Comparison of ENCODE assay signal across 18 mouse cellular contexts in genomic region chr6:119307867-119308413, GRCm38 (mm10). TPM values are rescaled to one million over a fixed set of nuclear protein-coding genes. Genes with fewer than 3 reads are reported as not detected.
"Had no signal": no experiment of that assay in that cellular context is flagged by ENCODE, and none has a peak within 500 bp of the region (broad histone marks: within the 10 kb centered on the region; RNA-seq: fewer than 3 reads in every experiment).

No protein-coding gene starts in this region.

- H3K9me3 ChIP-seq: limb, embryonic 10.5 days; liver, embryonic 15.5 days; midbrain, embryonic 10.5 days; neural tube, embryonic 12.5 days had no signal

- H3K4me1 ChIP-seq: liver, embryonic 15.5 days; neural tube, embryonic 12.5 days had no signal

- H3K9ac ChIP-seq: liver, embryonic 15.5 days; neural tube, embryonic 12.5 days had no signal

- H3K27ac ChIP-seq: layer of hippocampus, adult 2 months; limb, embryonic 10.5 days; liver, embryonic 15.5 days; midbrain, embryonic 10.5 days; neural tube, embryonic 12.5 days had no signal

- DNase-seq: kidney, adult 11 months; kidney, postnatal 10 days; kidney, postnatal 4 days; lung, adult 2 months; lung, postnatal 36 days; right cerebral cortex, postnatal 25 days; thymus, adult 18-20 months; thymus, postnatal 14 days had no signal

- H3K36me3 ChIP-seq: limb, embryonic 10.5 days; liver, embryonic 15.5 days; midbrain, embryonic 10.5 days; neural tube, embryonic 12.5 days had no signal

- ATAC-seq: lung, postnatal 0 days had no signal

- H3K4me2 ChIP-seq: liver, embryonic 11.5 days; liver, embryonic 15.5 days; neural tube, embryonic 12.5 days had no signal

- H3K27me3 ChIP-seq: liver, embryonic 15.5 days; neural tube, embryonic 12.5 days had no signal

- H3K4me3 ChIP-seq: layer of hippocampus, adult 2 months; limb, embryonic 10.5 days; liver, embryonic 15.5 days; midbrain, embryonic 10.5 days; myocyte; neural tube, embryonic 12.5 days had no signal

RNA-seq across cellular contexts. Expression of gene Lrtm2, which starts 22.6 kb away (rescaled TPM):
- polyA plus RNA-seq: kidney, embryonic 14.5 days; limb, embryonic 10.5 days; liver, embryonic 11.5 days; small intestine, adult 2 months had no signal
